Mouse (Mus musculus) spleen, adult 2 months (tissue): ENCODE data around the gene Mylk.

ENCODE experiments used
- CTCF ChIP-seq: fragments of 200-500 bp; IDR thresholded peaks from 2 replicates; pipeline ENCODE4 v1.5.1; 2011; ENCODE audit warnings: mild to moderate bottlenecking, inconsistent platforms; ENCODE audit not compliant: insufficient read depth, insufficient read length, insufficient replicate concordance; ENCODE audit errors: extremely low read depth
- POLR2A ChIP-seq: fragments of 200-500 bp; IDR thresholded peaks from 2 replicates; pipeline ENCODE4 v1.6.1; 2011; ENCODE audit warnings: low read depth, low read length, inconsistent platforms

- TF ChIP-seq POLR2A = no peak
- no peak for TF ChIP-seq CTCF
Observed at GRCm38 (mm10) chr16:35013501-35013900, 268.5 kb downstream of the Mylk start.
